Mouse (Mus musculus) thymus, postnatal 4 days (tissue): ENCODE measurements around the gene Npepl1.

Source experiments
- DNase-seq: peaks from one replicate; pipeline ENCODE4 v3.0.0; 2021

Gene Npepl1

GRCm38 (mm10) chr2:174110783-174111549, 817 bp downstream of the Npepl1 start:
- DNase-seq: peak; percentile 67

GRCm38 (mm10) chr2:174112931-174113330, 2.8 kb downstream of the Npepl1 start:
- no peak for DNase-seq

- DNase-seq: no peak
These were observed 4.2 kb downstream of the Npepl1 start for GRCm38 (mm10) chr2:174114148-174114864.

- no peak for DNase-seq
These were observed 6.8 kb downstream of the Npepl1 start for GRCm38 (mm10) chr2:174116929-174117328.

GRCm38 (mm10) chr2:174118141-174118540, 8.0 kb downstream of the Npepl1 start:
- no peak for DNase-seq

GRCm38 (mm10) chr2:174119259-174119658, 9.1 kb downstream of the Npepl1 start:
- no peak for DNase-seq

- no peak for DNase-seq
These were observed 10.5 kb downstream of the Npepl1 start for GRCm38 (mm10) chr2:174120631-174121030.

- DNase-seq: no peak
These were observed 11.3 kb downstream of the Npepl1 start for GRCm38 (mm10) chr2:174121411-174121947.

GRCm38 (mm10) chr2:174122331-174122730, 12.2 kb downstream of the Npepl1 start:
- DNase-seq: no peak

- DNase-seq: no peak
These were observed 13.6 kb downstream of the Npepl1 start for GRCm38 (mm10) chr2:174123731-174124130.

GRCm38 (mm10) chr2:174126522-174127375, 16.6 kb downstream of the Npepl1 start:
- DNase-seq: peak; percentile 82

- no peak for DNase-seq
These were observed 17.2 kb downstream of the Npepl1 start for GRCm38 (mm10) chr2:174127376-174127713.

GRCm38 (mm10) chr2:174128926-174129325, 18.8 kb downstream of the Npepl1 start:
- DNase-seq: no peak

- no peak for DNase-seq
These were observed 20.4 kb downstream of the Npepl1 start for GRCm38 (mm10) chr2:174130468-174131097.

GRCm38 (mm10) chr2:174132413-174132969, 22.3 kb downstream of the Npepl1 start:
- DNase-seq: no peak

GRCm38 (mm10) chr2:174159035-174159434, 48.9 kb downstream of the Npepl1 start:
- DNase-seq: no peak

- DNase-seq: no peak
These were observed 50.3 kb downstream of the Npepl1 start for GRCm38 (mm10) chr2:174160461-174160860.
